Mouse (Mus musculus) ES-Bruce4 (cell line): ENCODE results near the gene Tmem242.

Experiments
- CTCF ChIP-seq: IDR thresholded peaks from one replicate; pipeline ENCODE4 v1.8.1; 2011; ENCODE audit warnings: low read depth, low read length
- EP300 ChIP-seq: IDR thresholded peaks from 2 replicates; pipeline ENCODE4 v1.6.1; 2011; ENCODE audit warnings: low read depth, low read length; ENCODE audit not compliant: insufficient read depth
- POLR2A ChIP-seq: IDR thresholded peaks from one replicate; pipeline ENCODE4 v1.8.1; 2011; ENCODE audit warnings: low read length; ENCODE audit not compliant: insufficient read depth

- TF ChIP-seq CTCF, result no peak
- TF ChIP-seq POLR2A, result no peak
- TF ChIP-seq EP300, result no peak
These were observed 44.4 kb downstream of the Tmem242 start for GRCm38 (mm10) chr17:5395454-5396205.
